25 mouse cellular contexts compared by ENCODE assay signal in genomic region chr13:20117691-20118090, GRCm38 (mm10). TPM values are rescaled to one million over a fixed set of nuclear protein-coding genes. Genes with fewer than 3 reads are reported as not detected.
A peak's percentile ranks its signal among the peaks of the same experiment; 100 is the strongest.
DNase-seq lines count a peak whose midpoint lies in the region; ATAC-seq and TF ChIP-seq lines count a peak whose summit lies in the region.
"Had no signal": no experiment of that assay in that cellular context is flagged by ENCODE, and none has a peak within 500 bp of the region (broad histone marks: within the 10 kb centered on the region; RNA-seq: fewer than 3 reads in every experiment).

No protein-coding gene starts in this region.

- no peak overlapping the region for H3K27ac ChIP-seq in forebrain, embryonic 11.5 days (ENCODE audit: low read depth, low read length)
- H3K27ac ChIP-seq in forebrain, postnatal 0 days (ENCODE audit: low read depth, low read length) = no peak overlapping the region
- H3K27ac ChIP-seq in gastrocnemius, adult 2 months = peak overlapping the region; percentile 32
- no peak overlapping the region for H3K27ac ChIP-seq in forebrain, embryonic 15.5 days (replicated peaks)
- H3K27ac ChIP-seq: embryonic facial prominence, embryonic 13.5 days; embryonic facial prominence, embryonic 15.5 days had no signal

- no peak for TF ChIP-seq CTCF in forebrain, postnatal 0 days (IDR thresholded peaks at IDR 0.05; ENCODE audit: low read depth)
- TF ChIP-seq CTCF in gastrocnemius, adult 2 months (IDR thresholded peaks at IDR 0.05) = no peak

- H3K4me2 ChIP-seq in forebrain, embryonic 11.5 days (ENCODE audit: low read depth, low read length, severe bottlenecking) = no peak overlapping the region
- no peak overlapping the region for H3K4me2 ChIP-seq in forebrain, postnatal 0 days (ENCODE audit: low read depth)
- H3K4me2 ChIP-seq in forebrain, embryonic 15.5 days (replicated peaks) = no peak overlapping the region
- H3K4me2 ChIP-seq: embryonic facial prominence, embryonic 13.5 days; embryonic facial prominence, embryonic 15.5 days had no signal

- peaks cover 22% of the 10 kb centered on the region for H3K27me3 ChIP-seq in forebrain, embryonic 11.5 days (ENCODE audit: control insufficient read depth, insufficient read depth, low read length)
- peaks cover 32% of the 10 kb centered on the region for H3K27me3 ChIP-seq in forebrain, postnatal 0 days (ENCODE audit: insufficient read depth, low read length)
- peaks cover 71% of the 10 kb centered on the region for H3K27me3 ChIP-seq in forebrain, embryonic 15.5 days
- H3K27me3 ChIP-seq: CH12.LX; embryonic facial prominence, embryonic 13.5 days; embryonic facial prominence, embryonic 15.5 days; Patski had no signal

- H3K4me1 ChIP-seq in forebrain, embryonic 11.5 days (replicated peaks; ENCODE audit: control insufficient read depth, insufficient read depth, low read length) = peaks cover 2% of the 10 kb centered on the region; the same call in 1 of the 2 replicates
- no peaks in the 10 kb centered on the region for H3K4me1 ChIP-seq in forebrain, postnatal 0 days (ENCODE audit: insufficient read depth)
- H3K4me1 ChIP-seq in forebrain, embryonic 15.5 days = peaks cover 22% of the 10 kb centered on the region

- H3K9ac ChIP-seq in forebrain, embryonic 11.5 days (ENCODE audit: low read length) = no peak overlapping the region
- no peak overlapping the region for H3K9ac ChIP-seq in forebrain, postnatal 0 days
- H3K9ac ChIP-seq in forebrain, embryonic 15.5 days (replicated peaks) = no peak overlapping the region
- H3K9ac ChIP-seq: embryonic facial prominence, embryonic 13.5 days; embryonic facial prominence, embryonic 15.5 days had no signal

- peak; percentile 71 for ATAC-seq in forebrain, embryonic 11.5 days (replicated peaks; ENCODE audit: low FRiP score)
- ATAC-seq in forebrain, postnatal 0 days = no peak; the same call in 1 of the 2 replicates
- peak; percentile 57 for ATAC-seq in forebrain, embryonic 15.5 days (replicated peaks)
- ATAC-seq: activated CD4-positive, CD25-positive, alpha-beta regulatory T cell, adult 4 months; CD4-positive, CD25-positive, alpha-beta regulatory T cell, adult 4 months; Patski had no signal

- no peaks in the 10 kb centered on the region for H3K9me3 ChIP-seq in forebrain, embryonic 11.5 days (ENCODE audit: control insufficient read depth, low read length)
- H3K9me3 ChIP-seq in forebrain, postnatal 0 days (ENCODE audit: low read length) = no peaks in the 10 kb centered on the region
- no peaks in the 10 kb centered on the region for H3K9me3 ChIP-seq in forebrain, embryonic 15.5 days
- H3K9me3 ChIP-seq: embryonic facial prominence, embryonic 13.5 days; embryonic facial prominence, embryonic 15.5 days; G1E had no signal

- intact Hi-C loops in gastrocnemius, adult 2 months (cut with DNase I) = no loop called here

- H3K4me3 ChIP-seq in forebrain, embryonic 11.5 days (ENCODE audit: low read depth, low read length) = no peak overlapping the region
- no peak overlapping the region for H3K4me3 ChIP-seq in forebrain, postnatal 0 days (ENCODE audit: low read depth, low read length)
- H3K4me3 ChIP-seq in gastrocnemius, adult 2 months = no peak overlapping the region
- H3K4me3 ChIP-seq in forebrain, embryonic 15.5 days = no peak overlapping the region
- H3K4me3 ChIP-seq: embryonic facial prominence, embryonic 13.5 days; embryonic facial prominence, embryonic 15.5 days; erythroblast, embryonic 14.5 days had no signal

- no peak for DNase-seq in forebrain, embryonic 11.5 days (ENCODE audit: low spot score)
- DNase-seq in forebrain, postnatal 0 days = no peak
- no peak for DNase-seq in gastrocnemius, adult 2 months
- no peak for DNase-seq in gastrocnemius, adult 8-10 months (ENCODE audit: low spot score in 2 of 2)
- DNase-seq in adrenal gland, adult 2 months = no peak
- no peak for DNase-seq in lung, postnatal 36 days
- DNase-seq: adrenal gland, postnatal 10 days; adrenal gland, postnatal 25 days; B cell, adult 2 months; cerebellum, adult 11 months; cerebellum, adult 18-20 months; cerebellum, adult 8-10 months; cerebellum, adult 9-11 months; cerebellum, postnatal 14 days; cerebellum, postnatal 36 days; embryo, embryonic 11 days had no signal

- WGBS in forebrain, embryonic 11.5 days = 60% methylated on average over 1 of the region's 1 CpGs
- 37% methylated on average over 1 of the region's 1 CpGs for WGBS in forebrain, postnatal 0 days
- 24% methylated on average over 1 of the region's 1 CpGs for whole genome bisulfite sequencing in forebrain, embryonic 15.5 days

- H3K36me3 ChIP-seq in forebrain, embryonic 11.5 days (ENCODE audit: control insufficient read depth, insufficient read depth, low read length) = no peaks in the 10 kb centered on the region
- H3K36me3 ChIP-seq in forebrain, postnatal 0 days (ENCODE audit: insufficient read depth) = no peaks in the 10 kb centered on the region
- H3K36me3 ChIP-seq in forebrain, embryonic 15.5 days = no peaks in the 10 kb centered on the region
- H3K36me3 ChIP-seq: embryonic facial prominence, embryonic 13.5 days; embryonic facial prominence, embryonic 15.5 days; G1E had no signal

RNA-seq across cellular contexts. Expression of gene Elmo1, which starts 27.3 kb away (rescaled TPM):
- polyA plus RNA-seq in forebrain, embryonic 11.5 days (2014; fragmentation: Nextera tagmentation; extraction: Ambion mirVana) = 12.3 and 12.8 TPM in 2 replicates
- total RNA-seq in forebrain, postnatal 0 days (2014; rRNA removed) = 25.8 and 30.9 TPM in 2 replicates
- polyA plus RNA-seq in forebrain, postnatal 0 days (2015; fragmentation: Nextera tagmentation; extraction: Ambion mirVana) = 25.5 and 33.5 TPM in 2 replicates
- 1 to 10 TPM; 4.1 to 4.3 TPM for total RNA-seq in gastrocnemius, adult 2 months (2021)
- total RNA-seq in gastrocnemius, adult 8-10 months (2022) = 1 to 10 TPM; 1.3 to 3.7 (median 2.4) TPM
- polyA plus RNA-seq in forebrain, embryonic 15.5 days (2015; fragmentation: Nextera tagmentation; extraction: Ambion mirVana) = 31.5 and 34.9 TPM in 2 replicates
- 10 to 100 TPM in 1 of 2 experiments, 1 to 10 TPM in 1; 9.6 to 16.7 TPM for total RNA-seq in adrenal gland, adult 2 months (2021)
- polyA plus RNA-seq in adrenal gland, adult 2 months (2012; rRNA removed) = 14.0 and 15.2 TPM in 2 replicates
- polyA plus RNA-seq: G1E had no signal
